In the genomic region with DNA sequence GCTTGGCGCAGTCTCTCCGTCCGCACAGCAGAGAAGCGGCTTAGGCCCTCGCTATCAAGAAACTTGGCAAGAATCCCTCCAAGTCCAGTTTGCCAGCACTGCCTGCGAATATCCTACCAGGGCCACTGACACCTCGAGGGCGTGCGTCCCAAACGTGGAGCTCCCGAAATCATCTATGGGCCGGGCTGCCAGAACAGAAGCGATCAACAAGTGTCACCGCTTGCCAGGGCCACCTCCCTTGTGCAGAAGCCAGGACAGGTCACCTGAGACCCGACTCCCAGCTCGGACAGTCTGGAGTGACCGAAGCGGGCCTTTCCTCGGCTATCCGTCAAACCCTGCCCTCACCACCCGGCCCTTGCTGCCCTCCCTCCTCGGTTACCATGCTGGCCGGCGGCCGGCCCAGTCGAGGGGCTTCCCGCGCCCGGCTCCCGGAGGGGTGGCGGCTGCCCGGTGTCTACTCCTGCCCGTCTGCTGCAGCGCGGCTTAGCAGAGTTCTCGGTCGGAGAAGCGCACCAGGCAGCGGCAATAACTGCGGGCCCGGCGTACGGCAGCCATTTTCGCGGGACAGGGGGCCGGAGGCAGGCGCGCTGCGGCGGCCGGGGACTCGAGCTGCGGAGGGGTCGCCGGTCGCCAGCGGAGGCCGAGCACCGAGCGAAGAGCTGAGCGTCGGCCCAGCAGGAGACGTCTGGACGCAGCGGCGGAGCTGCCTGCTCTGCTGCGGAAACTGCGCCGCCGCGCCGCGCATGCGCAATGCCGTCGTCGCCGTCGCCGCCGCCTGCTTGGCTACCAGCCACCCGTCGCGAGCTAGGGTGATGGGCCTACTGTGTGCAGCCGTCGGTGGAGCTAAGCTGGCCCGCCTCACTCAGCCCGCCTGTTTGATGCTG, we compare ENCODE assay signal across 8 mouse cellular contexts. TPM values are rescaled to one million over a fixed set of nuclear protein-coding genes. Genes with fewer than 3 reads are reported as not detected.
DNase-seq lines count a peak whose midpoint lies in the region; ATAC-seq and TF ChIP-seq lines count a peak whose summit lies in the region.

No protein-coding gene starts in this region.

- no peak for TF ChIP-seq CTCF in gastrocnemius, adult 2 months (IDR thresholded peaks at IDR 0.05)

- intact Hi-C loops in gastrocnemius, adult 2 months (cut with DNase I): no loop called here
- intact Hi-C loops in left cerebral cortex, postnatal 14 days (cut with DNase I): no loop called here

- peak overlapping the region; percentile 79 for H3K4me3 ChIP-seq in gastrocnemius, adult 2 months

- DNase-seq in adipocyte (ENCODE audit: low spot score): peak; percentile 87
- DNase-seq in gastrocnemius, adult 2 months: peak; percentile 92
- peak; percentile 91 for DNase-seq in induced T-regulatory cell, adult 2 months (ENCODE audit: low read depth)
- peak; percentile 68 to 81 for DNase-seq in left cerebral cortex, postnatal 14 days (ENCODE audit: low spot score in 2 of 2)
- DNase-seq in right cerebral cortex, postnatal 14 days: peak; percentile 81
- peak; percentile 74 for DNase-seq in urinary bladder, postnatal 25 days (ENCODE audit: low spot score)

- H3K27ac ChIP-seq in gastrocnemius, adult 2 months: peak overlapping the region; percentile 99

- ATAC-seq in common myeloid progenitor, adult 5-6 weeks (replicated peaks; ENCODE audit: low read depth, poor library complexity, severe bottlenecking): peak; percentile 11
- peak; percentile 33 for ATAC-seq in megakaryocyte-erythroid progenitor cell, adult 5-6 weeks (replicated peaks; ENCODE audit: low FRiP score, low TSS enrichment, poor library complexity, severe bottlenecking)

RNA-seq across cellular contexts. Expression of gene Fbxo9, which starts 0.7 kb away (rescaled TPM):
- total RNA-seq in common myeloid progenitor, adult 5-6 weeks (2017): 62.7 and 68.9 TPM in 2 replicates
- total RNA-seq in gastrocnemius, adult 2 months (2021): 10 to 100 TPM; 43.3 to 49.0 TPM
- total RNA-seq in left cerebral cortex, postnatal 14 days (2021): 100 to 1,000 TPM; 118 to 122 TPM
- 72.9 and 109 TPM in 2 replicates for total RNA-seq in megakaryocyte-erythroid progenitor cell, adult 5-6 weeks (2014; fragmentation: Nextera tagmentation)
- total RNA-seq in megakaryocyte-erythroid progenitor cell, adult 5-6 weeks (2017): 69.2 and 112 TPM in 2 replicates

RNA-seq across cellular contexts. Expression of gene Ick, which starts 0.8 kb away (rescaled TPM):
- total RNA-seq in common myeloid progenitor, adult 5-6 weeks (2017): 17.9 and 27.0 TPM in 2 replicates
- 1 to 10 TPM; 5.0 to 6.4 TPM for total RNA-seq in gastrocnemius, adult 2 months (2021)
- total RNA-seq in left cerebral cortex, postnatal 14 days (2021): 10 to 100 TPM; 23.1 to 23.2 TPM
- total RNA-seq in megakaryocyte-erythroid progenitor cell, adult 5-6 weeks (2014; fragmentation: Nextera tagmentation): 18.1 and 22.3 TPM in 2 replicates
- 15.4 and 17.1 TPM in 2 replicates for total RNA-seq in megakaryocyte-erythroid progenitor cell, adult 5-6 weeks (2017)

RNA-seq across cellular contexts. Expression of gene Gcm1, which starts 56.4 kb away (rescaled TPM):
- not detected in 2 replicates for total RNA-seq in common myeloid progenitor, adult 5-6 weeks (2017)
- total RNA-seq in gastrocnemius, adult 2 months (2021): not detected
- total RNA-seq in left cerebral cortex, postnatal 14 days (2021): not detected
- total RNA-seq in megakaryocyte-erythroid progenitor cell, adult 5-6 weeks (2014; fragmentation: Nextera tagmentation): not detected in 2 replicates
- total RNA-seq in megakaryocyte-erythroid progenitor cell, adult 5-6 weeks (2017): not detected in 2 replicates

Comparison
In these comparisons a context has a peak if more than half of its experiments do, and no peak if none do; other contexts are left out.
1. Peak in every context shown above with its lines: DNase-seq, ATAC-seq, H3K4me3 ChIP-seq and H3K27ac ChIP-seq.